Mouse (Mus musculus) bone marrow macrophage, adult 2 months (primary cell): ENCODE results near the gene Sepsecs.

ENCODE experiments used
- CTCF ChIP-seq: IDR thresholded peaks from 2 replicates; pipeline ENCODE4 v1.5.1; 2012; ENCODE audit warnings: low read depth, mild to moderate bottlenecking, low read length, moderate library complexity
- POLR2A ChIP-seq: IDR thresholded peaks from 2 replicates; pipeline ENCODE4 v1.6.1; 2012; ENCODE audit warnings: mild to moderate bottlenecking, low read depth, low read length, borderline replicate concordance

DNA sequence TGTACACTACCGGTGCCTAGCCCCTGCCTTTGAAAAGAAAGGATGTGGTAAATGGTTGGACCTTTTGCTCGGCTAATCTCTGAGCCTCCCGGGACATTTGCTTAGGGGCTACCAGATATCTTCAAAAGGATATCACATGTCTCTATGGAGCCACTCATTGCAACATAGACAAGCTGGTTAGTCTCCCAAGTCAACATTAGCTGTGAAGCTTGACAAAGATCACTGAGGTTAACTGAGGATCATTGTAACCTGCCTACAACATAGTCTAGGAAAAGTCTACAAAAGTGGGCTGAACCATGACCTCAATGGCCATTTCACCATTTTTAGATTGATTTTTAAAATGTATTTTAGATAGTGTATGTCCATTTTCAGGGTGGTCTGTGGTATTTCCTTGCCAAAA, 1.2 kb upstream of the Sepsecs start:
- TF ChIP-seq CTCF (no peak), POLR2A (no peak)
